Comparison of ENCODE assay signal across 9 mouse cellular contexts in the genomic region with DNA sequence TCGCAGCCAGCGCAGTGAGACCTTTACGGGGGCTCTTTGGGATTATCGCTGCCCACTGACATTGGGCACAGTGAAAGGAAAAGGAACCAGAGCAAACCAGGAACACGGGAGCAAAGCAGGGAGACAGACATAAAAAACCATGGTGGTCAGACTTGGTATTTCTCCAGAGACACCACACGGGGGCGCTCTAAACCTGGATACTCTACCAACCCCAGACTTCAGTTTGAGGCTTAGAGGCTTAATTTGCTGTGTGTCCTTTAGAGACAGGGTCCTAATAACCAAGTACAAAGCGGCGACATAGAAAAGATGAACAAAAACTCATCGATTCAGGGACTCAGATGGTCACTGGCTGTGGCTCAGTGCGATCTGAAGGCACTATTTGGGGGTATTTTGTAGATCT. TPM values are rescaled to one million over a fixed set of nuclear protein-coding genes. Genes with fewer than 3 reads are reported as not detected.
A peak's percentile ranks its signal among the peaks of the same experiment; 100 is the strongest.
DNase-seq lines count a peak whose midpoint lies in the region; ATAC-seq and TF ChIP-seq lines count a peak whose summit lies in the region.
"Had no signal": no experiment of that assay in that cellular context is flagged by ENCODE, and none has a peak within 500 bp of the region (broad histone marks: within the 10 kb centered on the region; RNA-seq: fewer than 3 reads in every experiment).

No protein-coding gene starts in this region.

- peaks cover 3% of the 10 kb centered on the region; the same call in 1 of the 2 replicates for H3K4me1 ChIP-seq in midbrain, embryonic 10.5 days
- no peaks in the 10 kb centered on the region for H3K4me1 ChIP-seq in midbrain, embryonic 16.5 days (ENCODE audit: control insufficient read depth, insufficient read depth, low read length)
- H3K4me1 ChIP-seq in cortical plate, adult 2 months (ENCODE audit: control insufficient read depth, insufficient read depth, low read length) = peaks cover 3% of the 10 kb centered on the region
- H3K4me1 ChIP-seq in hindbrain, postnatal 0 days (ENCODE audit: insufficient read depth, low read length) = no peaks in the 10 kb centered on the region
- H3K4me1 ChIP-seq in liver, adult 2 months (ENCODE audit: control insufficient read depth, insufficient read depth, low read length) = no peaks in the 10 kb centered on the region
- H3K4me1 ChIP-seq: neural tube, embryonic 12.5 days had no signal

- no peak overlapping the region for H3K9ac ChIP-seq in midbrain, embryonic 16.5 days (ENCODE audit: low read depth, low read length)
- no peak overlapping the region for H3K9ac ChIP-seq in hindbrain, postnatal 0 days (replicated peaks; ENCODE audit: low read length)
- no peak overlapping the region for H3K9ac ChIP-seq in liver, adult 2 months (ENCODE audit: low read depth, low read length)
- H3K9ac ChIP-seq: neural tube, embryonic 12.5 days had no signal

- peak; percentile 61 for DNase-seq in midbrain, embryonic 10.5 days (ENCODE audit: low spot score)
- peak; percentile 32 for DNase-seq in adrenal gland, adult 2 months
- DNase-seq in hindbrain, postnatal 0 days (ENCODE audit: low spot score) = peak; percentile 86
- peak; percentile 26 for DNase-seq in liver, adult 2 months (ENCODE audit: extremely low read depth, low read depth, low spot score)
- DNase-seq in right cerebral cortex, postnatal 25 days = peak; percentile 51
- no peak for DNase-seq in spleen, postnatal 14 days (ENCODE audit: low spot score in 2 of 2)

- H3K27ac ChIP-seq in midbrain, embryonic 10.5 days (replicated peaks) = no peak overlapping the region
- no peak overlapping the region for H3K27ac ChIP-seq in midbrain, embryonic 16.5 days (ENCODE audit: low read length)
- H3K27ac ChIP-seq in cortical plate, adult 2 months (ENCODE audit: insufficient read depth, low read length) = no peak overlapping the region
- no peak overlapping the region for H3K27ac ChIP-seq in hindbrain, postnatal 0 days
- H3K27ac ChIP-seq in liver, adult 2 months (replicated peaks; ENCODE audit: insufficient read depth, low read depth, low read length) = no peak overlapping the region
- H3K27ac ChIP-seq: neural tube, embryonic 12.5 days had no signal

- TF ChIP-seq CTCF in cortical plate, adult 2 months (IDR thresholded peaks at IDR 0.05; ENCODE audit: extremely low read depth, insufficient read depth, low read length) = peak; percentile 69
- peak; percentile 88 for TF ChIP-seq CTCF in hindbrain, postnatal 0 days (IDR thresholded peaks at IDR 0.05; ENCODE audit: low read depth)
- peak; percentile 35 for TF ChIP-seq CTCF in liver, adult 2 months (IDR thresholded peaks at IDR 0.05; ENCODE audit: low read depth, low read length)

- H3K27me3 ChIP-seq in midbrain, embryonic 10.5 days (ENCODE audit: low read depth, poor library complexity, severe bottlenecking) = peaks cover 40% of the 10 kb centered on the region
- peaks cover 2% of the 10 kb centered on the region; the same call in 1 of the 2 replicates for H3K27me3 ChIP-seq in midbrain, embryonic 16.5 days (ENCODE audit: control insufficient read depth, insufficient read depth, low read depth, low read length)
- H3K27me3 ChIP-seq in hindbrain, postnatal 0 days (ENCODE audit: insufficient read depth, low read length) = no peaks in the 10 kb centered on the region
- H3K27me3 ChIP-seq in liver, adult 2 months (ENCODE audit: control insufficient read depth, insufficient read depth, low read length) = no peaks in the 10 kb centered on the region
- H3K27me3 ChIP-seq: neural tube, embryonic 12.5 days had no signal

- H3K79me2 ChIP-seq in liver, adult 2 months (ENCODE audit: control insufficient read depth, insufficient read depth, low read length) = no peaks in the 10 kb centered on the region

- no peak overlapping the region; the same call in 1 of the 2 replicates for H3K4me2 ChIP-seq in midbrain, embryonic 16.5 days (ENCODE audit: low read length)
- H3K4me2 ChIP-seq in hindbrain, postnatal 0 days (ENCODE audit: low read depth, low read length) = peak overlapping the region; percentile 24; the same call in 1 of the 2 replicates
- H3K4me2 ChIP-seq: neural tube, embryonic 12.5 days had no signal

- ATAC-seq in midbrain, embryonic 16.5 days = no peak
- ATAC-seq in hindbrain, postnatal 0 days = no peak; the same call in 1 of the 2 replicates

- TF ChIP-seq POLR2A in cortical plate, adult 2 months (IDR thresholded peaks at IDR 0.05; ENCODE audit: extremely low read depth, insufficient read depth, low read length) = no peak
- no peak for TF ChIP-seq POLR2A in liver, adult 2 months (IDR thresholded peaks at IDR 0.05; ENCODE audit: extremely low read depth, insufficient read depth, low read length)

- H3K9me3 ChIP-seq in midbrain, embryonic 10.5 days (replicated peaks) = peaks cover 2% of the 10 kb centered on the region; the same call in 1 of the 2 replicates
- no peaks in the 10 kb centered on the region for H3K9me3 ChIP-seq in midbrain, embryonic 16.5 days (replicated peaks; ENCODE audit: control insufficient read depth, low read length, poor library complexity, severe bottlenecking)
- H3K9me3 ChIP-seq in hindbrain, postnatal 0 days (ENCODE audit: low read length) = no peaks in the 10 kb centered on the region

- no peaks in the 10 kb centered on the region for H3K36me3 ChIP-seq in midbrain, embryonic 10.5 days
- no peaks in the 10 kb centered on the region for H3K36me3 ChIP-seq in midbrain, embryonic 16.5 days (ENCODE audit: control insufficient read depth, insufficient read depth, low read length)
- H3K36me3 ChIP-seq in hindbrain, postnatal 0 days (ENCODE audit: insufficient read depth, low read length) = no peaks in the 10 kb centered on the region
- no peaks in the 10 kb centered on the region for H3K36me3 ChIP-seq in liver, adult 2 months (ENCODE audit: control insufficient read depth, insufficient read depth, low read length)
- H3K36me3 ChIP-seq: neural tube, embryonic 12.5 days had no signal

- WGBS in midbrain, embryonic 10.5 days = 16% methylated on average over 11 of the region's 11 CpGs
- 8% methylated on average over 11 of the region's 11 CpGs for WGBS in midbrain, embryonic 16.5 days
- 10% methylated on average over 11 of the region's 11 CpGs for WGBS in hindbrain, postnatal 0 days
- 16% methylated on average over 11 of the region's 11 CpGs for WGBS in liver, adult 2 months

- H3K4me3 ChIP-seq in midbrain, embryonic 10.5 days = 0 out of 2 replicates have a peak overlapping the region, but pooled peaks have one; percentile 14
- H3K4me3 ChIP-seq in midbrain, embryonic 16.5 days (ENCODE audit: low read depth, low read length) = no peak overlapping the region
- no peak overlapping the region for H3K4me3 ChIP-seq in cortical plate, adult 2 months (ENCODE audit: insufficient read depth, low read length)
- no peak overlapping the region for H3K4me3 ChIP-seq in hindbrain, postnatal 0 days (ENCODE audit: low read length)
- H3K4me3 ChIP-seq in liver, adult 2 months (ENCODE audit: insufficient read depth, low read depth, low read length) = no peak overlapping the region
- H3K4me3 ChIP-seq: neural tube, embryonic 12.5 days had no signal

RNA-seq across cellular contexts. Expression of gene Kcnk1, which starts 39.3 kb away (rescaled TPM):
- polyA plus RNA-seq in midbrain, embryonic 10.5 days (2016; fragmentation: Nextera tagmentation; extraction: Ambion mirVana) = 3.8 and 5.2 TPM in 2 replicates
- 20.7 and 21.4 TPM in 2 replicates for polyA plus RNA-seq in midbrain, embryonic 16.5 days (2015; fragmentation: Nextera tagmentation; extraction: Ambion mirVana)
- 10 to 100 TPM in 1 of 2 experiments, 1 to 10 TPM in 1; 1.3 to 12.8 TPM for total RNA-seq in adrenal gland, adult 2 months (2021)
- 7.5 and 30.5 TPM in 2 replicates for polyA plus RNA-seq in adrenal gland, adult 2 months (2012; rRNA removed)
- 124 and 127 TPM in 2 replicates for polyA plus RNA-seq in cortical plate, adult 2 months (2012; rRNA removed)
- total RNA-seq in hindbrain, postnatal 0 days (2014; rRNA removed) = 59.6 and 75.5 TPM in 2 replicates
- 38.2 and 39.3 TPM in 2 replicates for polyA plus RNA-seq in hindbrain, postnatal 0 days (2015; fragmentation: Nextera tagmentation; extraction: Ambion mirVana)
- 0.20 and 0.28 TPM in 2 replicates for total RNA-seq in liver, adult 2 months (2014; rRNA removed)
- 0.11 and 0.17 TPM in 2 replicates for polyA plus RNA-seq in liver, adult 2 months (2012; rRNA removed)

RNA-seq across cellular contexts. Expression of gene Map3k21, which starts 45.4 kb away (rescaled TPM):
- not detected in 2 replicates for polyA plus RNA-seq in midbrain, embryonic 10.5 days (2016; fragmentation: Nextera tagmentation; extraction: Ambion mirVana)
- 0.68 and 0.99 TPM in 2 replicates for polyA plus RNA-seq in midbrain, embryonic 16.5 days (2015; fragmentation: Nextera tagmentation; extraction: Ambion mirVana)
- total RNA-seq in adrenal gland, adult 2 months (2021) = 1 to 10 TPM in 1 of 2 experiments, under 1 TPM in 1; 0.78 to 1.6 TPM
- polyA plus RNA-seq in adrenal gland, adult 2 months (2012; rRNA removed) = 1.5 and 1.9 TPM in 2 replicates
- 2.4 and 2.5 TPM in 2 replicates for polyA plus RNA-seq in cortical plate, adult 2 months (2012; rRNA removed)
- 2.2 and 3.7 TPM in 2 replicates for total RNA-seq in hindbrain, postnatal 0 days (2014; rRNA removed)
- 0.87 and 0.89 TPM in 2 replicates for polyA plus RNA-seq in hindbrain, postnatal 0 days (2015; fragmentation: Nextera tagmentation; extraction: Ambion mirVana)
- 3.9 and 4.7 TPM in 2 replicates for total RNA-seq in liver, adult 2 months (2014; rRNA removed)
- 2.6 and 2.8 TPM in 2 replicates for polyA plus RNA-seq in liver, adult 2 months (2012; rRNA removed)

RNA-seq across cellular contexts. Expression of gene Pcnx2, which starts 57.6 kb away (rescaled TPM):
- 0.11 and 0.24 TPM in 2 replicates for polyA plus RNA-seq in midbrain, embryonic 10.5 days (2016; fragmentation: Nextera tagmentation; extraction: Ambion mirVana)
- polyA plus RNA-seq in midbrain, embryonic 16.5 days (2015; fragmentation: Nextera tagmentation; extraction: Ambion mirVana) = 6.3 and 6.4 TPM in 2 replicates
- total RNA-seq in adrenal gland, adult 2 months (2021) = under 1 TPM; 0.55 to 0.69 TPM
- polyA plus RNA-seq in adrenal gland, adult 2 months (2012; rRNA removed) = 0.42 and 0.50 TPM in 2 replicates
- polyA plus RNA-seq in cortical plate, adult 2 months (2012; rRNA removed) = 54.4 and 57.8 TPM in 2 replicates
- total RNA-seq in hindbrain, postnatal 0 days (2014; rRNA removed) = 11.1 and 11.8 TPM in 2 replicates
- 3.0 and 3.5 TPM in 2 replicates for polyA plus RNA-seq in hindbrain, postnatal 0 days (2015; fragmentation: Nextera tagmentation; extraction: Ambion mirVana)
- total RNA-seq in liver, adult 2 months (2014; rRNA removed) = 0.07 TPM in 1 of 2 replicates, not detected in the other
- polyA plus RNA-seq in liver, adult 2 months (2012; rRNA removed) = 0.05 and 0.21 TPM in 2 replicates

Comparison
In these comparisons a context has a peak if more than half of its experiments do, and no peak if none do; other contexts are left out.
1. DNase-seq: peak in midbrain, embryonic 10.5 days (single experiment), adrenal gland, adult 2 months (single experiment), hindbrain, postnatal 0 days (single experiment), liver, adult 2 months (single experiment) and right cerebral cortex, postnatal 25 days (single experiment); none in spleen, postnatal 14 days (0 of 2).
2. CTCF ChIP-seq: peak in every context shown above with its lines; median percentile 88 in hindbrain, postnatal 0 days; 69 in cortical plate, adult 2 months; 35 in liver, adult 2 months.